Mouse (Mus musculus): Measurements from ENCODE around the gene Vps26c.

The Vps26c gene

DNA sequence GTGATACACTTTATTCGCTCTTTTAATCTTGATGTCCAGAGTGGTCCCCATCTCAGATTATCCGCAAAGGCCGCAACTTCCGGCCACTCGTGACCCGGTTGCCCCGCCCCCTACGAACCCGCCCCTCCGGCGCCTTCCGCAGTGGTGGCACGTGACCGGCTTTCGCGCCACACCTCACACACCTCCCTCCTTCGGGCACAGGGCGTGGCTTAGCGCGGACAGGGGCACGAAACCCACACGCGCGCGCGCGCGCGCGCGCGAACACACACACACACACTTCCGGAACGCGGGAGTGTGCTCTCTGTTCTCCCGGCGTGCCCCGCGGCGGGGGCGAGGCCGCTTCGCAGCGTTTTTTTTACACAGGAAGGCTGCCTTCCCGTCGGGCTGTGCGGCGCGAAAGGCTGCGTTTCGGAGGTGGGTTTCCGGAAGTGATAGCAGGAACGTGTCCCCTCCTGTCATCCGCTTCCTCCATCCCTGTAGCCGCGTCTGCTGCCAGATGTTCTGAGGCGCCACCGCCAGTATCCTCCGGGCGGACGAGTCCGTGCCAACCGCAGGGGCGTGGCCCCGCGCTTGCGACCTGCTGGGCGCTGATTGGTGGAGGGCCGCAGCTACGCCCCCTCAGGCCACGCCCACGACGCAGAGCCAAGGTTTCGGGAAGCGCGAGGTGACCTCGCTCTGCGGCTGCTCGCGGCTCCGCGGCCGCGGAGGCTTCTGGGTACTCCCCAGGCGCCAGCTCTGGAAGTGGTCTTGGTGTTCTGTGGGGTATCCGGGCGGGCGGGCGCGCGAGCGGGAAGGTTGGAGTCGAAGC lies at the start of gene Vps26c:
Gene Vps26c, minus strand, starts transcription at position 487 of the 808 bp plus-strand sequence.
- DNase-seq (ENCODE audit: low spot score in 2 of 2), result peak; percentile 97 to 98

DNA sequence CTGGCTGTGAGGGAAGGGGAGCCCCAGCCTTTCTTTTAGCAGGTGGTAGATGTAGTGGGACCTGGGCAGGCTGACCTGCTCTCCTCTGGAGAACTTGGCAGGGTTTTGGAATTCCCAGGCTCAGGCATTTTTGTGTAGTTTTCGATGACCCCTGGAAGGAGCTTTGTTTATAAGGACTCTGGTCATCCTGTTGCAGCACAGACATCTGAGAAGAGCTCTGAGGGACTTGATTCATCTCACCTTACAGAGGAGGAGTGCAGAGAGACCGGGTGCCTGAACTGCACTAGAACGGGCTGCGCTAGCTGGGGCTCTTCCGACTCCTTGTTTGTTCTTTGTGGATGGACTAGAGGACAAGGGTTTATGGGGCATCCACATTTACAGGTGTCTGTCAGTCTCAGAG lies 49.1 kb upstream of the Vps26c start:
- DNase-seq (ENCODE audit: low spot score in 2 of 2), result no peak

DNA sequence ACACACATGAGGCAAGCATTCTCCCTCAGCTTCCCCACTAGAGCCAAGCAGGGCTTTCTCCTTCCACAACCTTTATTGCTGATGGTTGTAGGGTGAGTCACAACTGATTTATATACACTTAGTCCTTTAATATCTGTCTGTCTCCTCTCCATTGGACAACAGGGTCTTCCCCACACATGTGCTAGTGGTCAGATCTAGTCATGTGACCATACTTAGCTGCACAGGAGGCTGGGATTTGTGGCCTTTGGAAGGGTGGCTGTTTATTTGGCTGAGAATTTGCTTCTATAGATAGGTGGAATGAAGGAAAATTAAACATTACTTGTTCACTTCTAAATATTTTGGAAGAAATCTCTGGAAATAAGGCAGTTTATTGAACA lies 48.1 kb upstream of the Vps26c start:
- DNase-seq (ENCODE audit: low spot score in 2 of 2), result no peak

GRCm38 (mm10) chr16:94574025-94574717 lies 47.5 kb upstream of the Vps26c start:
- DNase-seq (ENCODE audit: low spot score in 2 of 2), result no peak

GRCm38 (mm10) chr16:94572422-94572821 lies 45.8 kb upstream of the Vps26c start:
- no peak for DNase-seq (ENCODE audit: low spot score in 2 of 2)

DNA sequence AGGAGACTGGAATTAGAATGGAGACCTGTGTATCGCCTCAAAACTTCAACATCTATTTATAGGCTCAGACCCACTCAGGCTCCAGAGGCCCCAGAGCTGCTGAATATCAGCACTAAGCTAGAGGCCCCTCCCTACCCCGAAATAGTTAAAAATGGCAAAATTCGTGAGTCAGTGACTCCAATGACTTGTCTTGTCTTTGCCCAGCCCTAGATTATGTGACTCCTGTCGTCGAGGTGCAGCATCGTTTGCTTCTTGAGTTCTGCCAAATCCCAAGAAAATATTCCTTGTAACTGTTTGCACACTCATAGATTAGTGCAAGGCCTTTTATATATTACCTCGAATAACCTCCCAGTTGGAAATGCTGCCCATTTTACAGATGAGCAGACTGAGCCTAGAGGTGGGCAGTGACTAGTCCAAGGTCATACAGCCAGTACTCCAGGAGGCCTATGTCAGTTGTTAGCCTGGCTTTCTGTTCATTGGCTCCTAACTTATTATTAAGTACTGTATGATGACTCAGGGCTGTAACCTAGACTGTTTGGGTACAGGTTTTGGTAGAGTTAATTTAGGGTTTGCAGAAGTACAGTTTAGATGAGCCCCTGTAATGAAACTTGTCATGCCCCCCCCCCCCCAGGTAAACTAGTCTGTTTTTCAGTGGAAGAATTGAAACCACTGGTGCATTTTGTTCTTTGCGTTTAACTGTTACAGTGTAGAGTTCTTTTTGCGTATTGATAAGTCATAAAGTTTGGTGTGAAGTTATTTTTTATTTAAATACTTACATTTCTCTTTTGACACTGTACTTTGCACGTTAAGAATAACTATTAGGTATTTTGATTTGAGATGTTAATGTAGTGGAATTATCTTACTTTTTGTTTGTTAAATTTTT lies 44.7 kb upstream of the Vps26c start:
- no peak for DNase-seq (ENCODE audit: low spot score in 2 of 2)

DNA sequence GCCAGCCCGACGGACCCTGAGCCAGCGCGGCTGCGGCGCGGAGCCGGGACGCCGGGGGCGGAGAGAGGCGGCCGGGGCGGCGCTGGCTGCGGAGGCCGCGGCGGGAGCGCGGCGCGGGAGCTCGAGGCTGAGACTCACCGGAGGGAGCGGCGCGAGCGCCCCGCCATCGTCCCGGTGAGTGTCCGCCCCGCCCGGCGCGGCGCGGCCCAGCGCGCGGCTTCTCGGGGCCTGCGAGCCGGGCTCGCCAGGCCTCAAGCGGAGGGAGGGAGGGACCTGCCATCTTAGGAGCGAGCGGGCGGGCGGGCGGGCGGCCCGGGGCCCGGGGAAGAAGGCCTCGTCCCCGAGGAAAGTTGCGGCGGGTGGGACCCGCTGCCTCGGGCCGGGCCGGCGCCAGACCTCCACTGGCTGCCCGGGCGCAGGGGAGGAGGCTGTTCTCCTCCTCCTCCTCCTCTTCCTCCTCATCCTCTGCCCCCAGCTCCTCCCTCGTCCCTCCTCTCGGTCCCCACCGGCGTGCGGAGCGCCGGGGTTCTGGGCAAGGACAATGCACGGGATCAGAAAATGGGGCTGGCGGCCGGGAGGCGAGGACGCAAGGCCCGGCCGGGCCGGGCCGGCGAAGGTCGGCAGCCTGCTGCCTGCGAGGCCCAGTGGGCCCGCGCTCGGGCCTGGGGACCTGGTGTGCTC lies 43.9 kb upstream of the Vps26c start:
- DNase-seq (ENCODE audit: low spot score in 2 of 2), result peak; percentile 70 to 78

DNA sequence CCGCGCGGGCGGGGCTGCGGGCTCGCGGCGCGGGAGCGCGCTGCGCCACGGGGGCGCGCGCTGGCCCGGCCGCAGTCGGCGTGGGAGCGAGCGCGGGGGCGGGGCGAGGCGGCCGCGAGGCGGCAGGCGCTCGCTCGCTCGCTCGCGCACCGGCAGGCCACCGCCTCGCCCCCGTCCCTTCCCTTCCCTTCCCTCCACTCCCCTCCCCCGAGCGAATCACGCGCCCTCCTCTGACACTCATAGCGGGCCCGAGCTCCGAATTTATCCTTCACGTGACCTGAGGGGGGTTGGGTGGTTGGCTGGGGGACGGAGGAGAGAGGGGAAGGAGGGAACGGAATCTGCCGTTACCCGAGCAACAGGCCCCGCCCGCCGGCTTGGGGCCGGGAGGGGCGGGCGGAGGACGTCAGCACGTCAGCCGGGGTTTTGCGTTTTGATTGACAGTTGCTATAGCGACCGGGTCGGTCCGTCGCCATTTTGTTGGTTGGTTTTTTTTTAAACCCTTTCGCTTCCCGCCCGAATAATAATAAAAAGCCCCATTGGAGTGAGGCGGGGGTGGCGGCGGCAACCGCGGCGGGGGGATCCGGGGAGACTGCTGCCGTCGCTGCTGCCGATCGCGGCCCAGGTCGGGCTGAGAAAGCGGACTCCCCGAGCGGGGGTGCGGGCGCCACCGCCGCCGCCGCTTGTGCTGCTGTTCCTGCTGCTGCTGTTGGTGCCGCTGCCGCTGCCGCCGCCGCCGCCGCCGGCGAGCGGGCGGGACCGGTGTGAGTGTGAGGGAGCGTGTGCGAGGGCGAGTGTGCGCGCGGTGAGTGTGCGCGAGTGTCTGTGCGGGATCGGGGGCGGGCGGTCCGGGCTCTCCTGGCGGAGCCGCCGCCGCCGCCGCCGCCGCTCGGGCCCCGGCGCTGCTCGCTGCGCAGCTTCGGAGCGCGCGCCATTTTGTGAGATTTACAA lies 42.9 kb upstream of the Vps26c start, which contains the start of gene Dyrk1a:
Gene Dyrk1a, plus strand, starts transcription at position 782 of the 948 bp plus-strand sequence.
- peak; percentile 98 to 99 for DNase-seq (ENCODE audit: low spot score in 2 of 2)

GRCm38 (mm10) chr16:94568335-94569228 lies 42.0 kb upstream of the Vps26c start:
- DNase-seq (ENCODE audit: low spot score in 2 of 2), result no peak

- DNase-seq (ENCODE audit: low spot score in 2 of 2), result no peak
Measured at GRCm38 (mm10) chr16:94567751-94568150, 41.1 kb upstream of the Vps26c start.

DNA sequence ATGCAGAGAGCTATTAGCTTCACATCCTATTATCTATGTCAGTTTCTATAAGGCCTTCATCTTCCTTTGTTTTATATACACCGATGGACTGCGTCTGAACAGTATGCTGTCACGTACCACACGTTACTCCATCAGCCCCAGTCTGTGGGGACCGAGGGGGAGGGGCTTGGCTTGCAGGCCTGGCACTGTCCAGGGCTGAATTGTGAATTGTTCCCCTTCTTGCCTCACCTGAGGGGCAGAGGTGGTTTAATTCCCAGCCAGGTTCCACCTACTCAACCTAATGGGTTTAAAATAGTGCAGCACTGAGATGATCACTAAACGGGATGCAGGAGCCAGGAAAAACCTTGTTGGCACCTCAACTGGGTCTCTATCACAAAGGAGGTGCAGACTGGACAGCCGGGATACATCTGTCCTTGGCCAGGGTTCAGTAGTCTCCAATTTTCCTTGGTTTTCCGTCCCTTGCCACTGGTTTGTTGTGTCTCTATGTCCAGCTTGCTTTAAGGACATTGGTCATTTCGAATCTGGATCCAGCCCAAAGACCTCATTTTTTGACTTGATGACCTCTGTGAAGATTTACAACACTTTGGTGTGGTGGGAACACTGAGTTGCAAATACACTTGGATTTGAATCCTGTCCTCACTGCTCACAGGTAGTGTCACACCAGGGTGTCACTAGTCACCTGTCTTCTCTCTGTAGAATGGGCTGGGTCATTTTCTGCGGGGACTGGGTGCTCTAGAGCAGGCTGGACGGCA lies 40.4 kb upstream of the Vps26c start:
- DNase-seq (ENCODE audit: low spot score in 2 of 2), result no peak

- no peak for DNase-seq (ENCODE audit: low spot score in 2 of 2)
Measured at GRCm38 (mm10) chr16:94566124-94566523, 39.5 kb upstream of the Vps26c start.

- DNase-seq (ENCODE audit: low spot score in 2 of 2), result no peak
Measured at GRCm38 (mm10) chr16:94560618-94561017, 34.0 kb upstream of the Vps26c start.

DNA sequence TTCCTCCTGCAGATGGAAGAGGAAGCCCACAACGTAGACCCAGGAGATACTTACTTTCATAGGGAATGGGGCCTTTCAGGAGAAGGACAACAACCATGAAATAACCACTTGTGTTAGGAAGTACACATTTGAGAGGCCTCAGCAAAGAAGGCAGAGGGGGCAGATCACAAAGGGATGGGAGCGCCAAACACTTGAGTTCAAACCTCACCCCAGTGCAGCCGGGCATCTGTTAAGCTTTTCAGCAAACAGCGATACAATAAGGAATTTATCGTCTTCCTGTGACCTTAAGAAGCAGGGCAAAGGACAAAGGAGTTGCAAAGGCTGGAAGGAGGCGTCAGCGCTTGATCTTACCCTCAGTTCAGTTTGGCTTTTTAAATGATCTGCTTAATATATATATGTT lies 33.2 kb upstream of the Vps26c start:
- no peak for DNase-seq (ENCODE audit: low spot score in 2 of 2)

DNA sequence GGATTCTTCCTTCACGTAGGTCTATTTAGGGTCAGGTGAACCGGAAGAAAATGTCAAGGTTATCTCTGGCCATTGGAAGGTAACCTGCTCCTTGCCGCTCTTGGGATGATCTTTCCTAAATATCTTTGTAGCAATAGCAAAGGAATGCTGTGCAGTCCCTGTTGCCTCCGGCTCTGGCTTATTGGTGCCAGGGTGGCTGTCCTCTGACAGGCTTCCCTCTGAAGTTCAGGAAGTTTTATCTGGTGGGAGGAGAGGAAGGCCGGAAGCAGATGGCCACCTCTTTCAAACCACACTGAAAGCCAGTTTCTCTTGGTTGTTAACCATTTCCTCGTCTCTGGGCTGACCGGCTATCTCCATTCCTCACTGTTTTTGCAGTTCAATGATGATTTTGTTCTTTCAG lies 32.7 kb upstream of the Vps26c start:
- DNase-seq (ENCODE audit: low spot score in 2 of 2), result no peak

- no peak for DNase-seq (ENCODE audit: low spot score in 2 of 2)
Measured at GRCm38 (mm10) chr16:94556228-94556627, 29.6 kb upstream of the Vps26c start.

DNA sequence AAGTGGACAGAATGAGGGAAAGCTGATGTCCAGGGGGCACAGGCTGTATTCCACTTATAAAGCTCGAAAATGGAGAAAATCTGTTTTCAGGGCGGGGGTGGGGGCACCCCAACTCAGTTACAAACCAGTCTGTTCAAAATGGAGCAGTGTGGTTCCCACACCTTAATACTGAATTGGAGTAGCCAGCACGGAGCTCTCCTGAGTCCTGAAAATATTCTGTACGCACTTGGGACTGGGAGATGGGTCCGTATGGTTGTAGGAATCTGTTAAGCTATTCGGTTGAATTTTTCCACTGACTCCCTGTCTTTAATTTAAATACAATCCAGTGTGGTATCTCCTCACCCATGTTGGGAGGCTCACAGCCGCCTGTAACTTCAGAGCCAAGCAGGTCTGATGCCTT lies 28.7 kb upstream of the Vps26c start:
- no peak for DNase-seq (ENCODE audit: low spot score in 2 of 2)

- peak in 1 of 2 experiments; percentile 42 for DNase-seq (ENCODE audit: low spot score in 2 of 2)
Measured at GRCm38 (mm10) chr16:94551934-94552333, 25.3 kb upstream of the Vps26c start.

DNA sequence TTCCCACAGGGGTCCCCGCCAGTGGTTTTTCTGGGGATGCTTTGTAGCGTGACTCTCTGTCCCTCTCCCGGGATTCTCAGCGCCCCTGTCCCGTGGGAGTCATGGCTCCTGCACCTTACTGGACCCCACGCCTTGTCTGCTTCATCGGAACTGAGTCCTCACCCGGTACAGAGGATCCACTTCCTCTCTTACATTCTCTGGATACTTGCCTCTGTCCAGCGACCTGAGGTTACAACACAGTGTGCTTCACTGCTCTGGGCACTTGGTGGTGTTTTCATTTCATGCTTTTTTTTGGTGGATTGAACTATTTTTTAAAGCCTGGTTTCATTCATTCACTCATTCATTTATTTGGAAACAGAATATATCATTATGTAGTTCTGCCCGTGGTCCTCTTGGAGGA lies 23.2 kb upstream of the Vps26c start:
- no peak for DNase-seq (ENCODE audit: low spot score in 2 of 2)
